Mouse (Mus musculus) spleen, adult 12 weeks (tissue): ENCODE data around the gene Eif2s3y.

Source experiments
- DNase-seq: peaks from one replicate; pipeline ENCODE4 v3.0.0; 2022; ENCODE audit warnings: low spot score

Gene Eif2s3y

GRCm38 (mm10) chrY:1009882-1010751, at the start of gene Eif2s3y:
Gene Eif2s3y (plus strand): TSS chrY:1010543.
- no peak for DNase-seq
